Comparison of ENCODE assay signal across 9 mouse cellular contexts in the genomic region with DNA sequence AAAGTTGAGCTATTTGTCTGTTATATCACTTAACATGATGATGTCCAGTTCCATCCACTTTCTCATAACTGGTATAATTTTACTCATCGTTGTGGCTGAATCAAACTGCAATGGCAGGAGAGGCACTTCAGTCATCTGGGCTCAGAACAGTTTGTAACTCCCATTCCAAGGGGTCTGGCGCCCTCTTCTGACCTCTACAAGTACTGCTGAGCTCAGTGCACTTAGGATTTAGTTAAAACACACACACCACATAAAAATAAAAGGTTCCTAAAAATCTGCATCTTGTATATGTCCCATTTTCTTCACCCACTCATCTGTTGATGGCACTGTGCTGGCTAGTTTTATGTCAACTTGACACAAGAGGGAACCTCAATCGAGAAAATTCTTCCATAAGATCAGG. TPM values are rescaled to one million over a fixed set of nuclear protein-coding genes. Genes with fewer than 3 reads are reported as not detected.
DNase-seq lines count a peak whose midpoint lies in the region; ATAC-seq and TF ChIP-seq lines count a peak whose summit lies in the region.
"Had no signal": no experiment of that assay in that cellular context is flagged by ENCODE, and none has a peak within 500 bp of the region (broad histone marks: within the 10 kb centered on the region; RNA-seq: fewer than 3 reads in every experiment).

No protein-coding gene starts in this region.

- 23% methylated on average over 3 of the region's 3 CpGs for WGBS in heart, postnatal 0 days
- 35% methylated on average over 3 of the region's 3 CpGs for WGBS in midbrain, embryonic 12.5 days

- TF ChIP-seq CTCF in heart, postnatal 0 days (IDR thresholded peaks at IDR 0.05; ENCODE audit: low read depth): peak; percentile 92
- peak; percentile 89 for TF ChIP-seq CTCF in left cerebral cortex, adult 2 months (IDR thresholded peaks at IDR 0.05)

- H3K27me3 ChIP-seq in heart, postnatal 0 days (ENCODE audit: control insufficient read depth, insufficient read depth, low read length): no peaks in the 10 kb centered on the region
- no peaks in the 10 kb centered on the region for H3K27me3 ChIP-seq in midbrain, embryonic 12.5 days

- in situ Hi-C loops in ES-E14 (cut with MboI; ENCODE audit: low sequenced_read_pairs in 2 of 2, unreplicated experiment in 2 of 2): no loop called here

- ATAC-seq in heart, postnatal 0 days (ENCODE audit: insufficient read depth, low read depth): no peak
- ATAC-seq in midbrain, embryonic 12.5 days (ENCODE audit: low FRiP score, low read depth): no peak
- no peak for ATAC-seq in erythroid progenitor cell, adult 5-6 weeks (replicated peaks; ENCODE audit: low FRiP score, poor library complexity, severe bottlenecking)

- H3K9me3 ChIP-seq in ES-E14 (ENCODE audit: control insufficient read depth, insufficient read depth, low read depth, low read length): no peaks in the 10 kb centered on the region
- H3K9me3 ChIP-seq in heart, postnatal 0 days (replicated peaks; ENCODE audit: control insufficient read depth, low read length): no peaks in the 10 kb centered on the region
- no peaks in the 10 kb centered on the region for H3K9me3 ChIP-seq in midbrain, embryonic 12.5 days

- H3K4me3 ChIP-seq in ES-E14 (ENCODE audit: insufficient read depth in 1 of 2, low read depth in 1 of 2, low read length in 2 of 2, poor library complexity in 1 of 2, severe bottlenecking in 1 of 2): peak overlapping the region in 1 of 2 experiments; percentile 22; a peak in 1 of 4 replicates
- H3K4me3 ChIP-seq in heart, postnatal 0 days (ENCODE audit: low read depth, low read length): no peak overlapping the region
- H3K4me3 ChIP-seq in left cerebral cortex, adult 2 months: no peak overlapping the region
- H3K4me3 ChIP-seq in midbrain, embryonic 12.5 days: no peak overlapping the region
- H3K4me3 ChIP-seq: myocyte had no signal

- H3K36me3 ChIP-seq in ES-E14 (ENCODE audit: control insufficient read depth, insufficient read depth, low read length, poor library complexity, severe bottlenecking): peaks cover 28% of the 10 kb centered on the region
- H3K36me3 ChIP-seq in heart, postnatal 0 days (replicated peaks; ENCODE audit: control insufficient read depth, insufficient read depth, low read length): peaks cover 16% of the 10 kb centered on the region
- peaks cover 31% of the 10 kb centered on the region for H3K36me3 ChIP-seq in midbrain, embryonic 12.5 days

- H3K4me2 ChIP-seq in heart, postnatal 0 days (ENCODE audit: low read depth, low read length): no peak overlapping the region
- peak overlapping the region; percentile 88; the same call in 1 of the 2 replicates for H3K4me2 ChIP-seq in midbrain, embryonic 12.5 days (replicated peaks)

- peak; percentile 83 for DNase-seq in ES-E14 (ENCODE audit: low read depth, low spot score)
- DNase-seq in adrenal gland, adult 18-20 months (ENCODE audit: low spot score in 2 of 2): peak; percentile 80 to 87
- peak; percentile 82 for DNase-seq in embryo, embryonic 11 days
- peak; percentile 70 for DNase-seq in heart, postnatal 0 days (ENCODE audit: low spot score)
- DNase-seq in left cerebral cortex, adult 2 months (ENCODE audit: extremely low spot score in 1 of 2, low spot score in 2 of 2): peak; percentile 70 to 75
- peak; percentile 74 for DNase-seq in skeletal muscle tissue, adult 2 months (ENCODE audit: low read depth, low spot score)

- no peak for TF ChIP-seq EP300 in heart, postnatal 0 days (IDR thresholded peaks at IDR 0.05; ENCODE audit: low read depth)

- no peak overlapping the region for H3K9ac ChIP-seq in ES-E14 (ENCODE audit: insufficient read depth, low read depth, low read length, poor library complexity, severe bottlenecking)
- H3K9ac ChIP-seq in heart, postnatal 0 days (replicated peaks; ENCODE audit: low read depth, low read length): no peak overlapping the region
- H3K9ac ChIP-seq in midbrain, embryonic 12.5 days (replicated peaks): no peak overlapping the region

- H3K27ac ChIP-seq in ES-E14 (ENCODE audit: insufficient read depth, low read depth, low read length, poor library complexity, severe bottlenecking): no peak overlapping the region; the same call in 1 of the 2 replicates
- H3K27ac ChIP-seq in heart, postnatal 0 days (ENCODE audit: low read depth): no peak overlapping the region
- no peak overlapping the region for H3K27ac ChIP-seq in left cerebral cortex, adult 2 months
- H3K27ac ChIP-seq in midbrain, embryonic 12.5 days (replicated peaks): no peak overlapping the region

- H3K4me1 ChIP-seq in ES-E14 (ENCODE audit: control insufficient read depth in 2 of 2, insufficient read depth in 2 of 2, low read length in 2 of 2, poor library complexity in 1 of 2): peaks cover 0 to 11% of the 10 kb centered on the region in 2 experiments; a peak in 2 of 4 replicates
- peaks cover 14% of the 10 kb centered on the region; the same call in 1 of the 2 replicates for H3K4me1 ChIP-seq in heart, postnatal 0 days (ENCODE audit: control insufficient read depth, insufficient read depth)
- H3K4me1 ChIP-seq in midbrain, embryonic 12.5 days: peaks cover 25% of the 10 kb centered on the region

- intact Hi-C loops in left cerebral cortex, adult 2 months (cut with DNase I): no loop called here

TF ChIP-seq in ES-E14, 5 proteins besides CTCF, POLR2A, EP300 and RAD21:
- TF ChIP-seq ZC3H11A (IDR thresholded peaks at IDR 0.05; ENCODE audit: borderline replicate concordance, low read depth, low read length) (peak; percentile 65; the same call in 1 of the 2 replicates), MAFK (IDR thresholded peaks at IDR 0.05; ENCODE audit: insufficient read depth, low read depth, low read length) (peak; percentile 39; the same call in 1 of the 2 replicates), ZNF384 (IDR thresholded peaks at IDR 0.05; ENCODE audit: low read depth, low read length) (0 out of 2 replicates have a peak, but pooled peaks have one; percentile 27), HCFC1 (IDR thresholded peaks at IDR 0.05; ENCODE audit: borderline replicate concordance, insufficient read depth, low read length) (peak; percentile 40; the same call in 1 of the 2 replicates), CHD2 (IDR thresholded peaks at IDR 0.05; ENCODE audit: low read depth, low read length) (no peak)

RNA-seq across cellular contexts. Expression of gene Bola2, which starts 1.9 kb away (rescaled TPM):
- 187 and 246 TPM in 2 replicates for total RNA-seq in ES-E14 (2012; rRNA removed)
- 100 to 1,000 TPM in 1 of 2 experiments, 10 to 100 TPM in 1; 98.7 to 105 TPM for total RNA-seq in adrenal gland, adult 18-20 months (2021)
- 29.3 and 36.5 TPM in 2 replicates for total RNA-seq in heart, postnatal 0 days (2014; rRNA removed; ENCODE audit: low replicate concordance)
- 89.0 and 93.7 TPM in 2 replicates for polyA plus RNA-seq in heart, postnatal 0 days (2015; fragmentation: Nextera tagmentation; extraction: Ambion mirVana)
- 100 to 1,000 TPM; 100 to 106 TPM for total RNA-seq in left cerebral cortex, adult 2 months (2021)
- polyA plus RNA-seq in midbrain, embryonic 12.5 days (2016; fragmentation: Nextera tagmentation; extraction: Ambion mirVana): 151 TPM in 2 replicates
- 9.2 and 21.3 TPM in 2 replicates for total RNA-seq in erythroid progenitor cell, adult 5-6 weeks (2015; ENCODE audit: low replicate concordance)
- 5.1 and 46.8 TPM in 2 replicates for total RNA-seq in erythroid progenitor cell, adult 5-6 weeks (2017; ENCODE audit: low replicate concordance)

RNA-seq across cellular contexts. Expression of gene Slx1b, which starts 2.3 kb away (rescaled TPM):
- 22.3 and 27.7 TPM in 2 replicates for total RNA-seq in ES-E14 (2012; rRNA removed)
- 10 to 100 TPM in 1 of 2 experiments, 1 to 10 TPM in 1; 9.9 to 11.1 TPM for total RNA-seq in adrenal gland, adult 18-20 months (2021)
- total RNA-seq in heart, postnatal 0 days (2014; rRNA removed; ENCODE audit: low replicate concordance): 6.2 and 12.6 TPM in 2 replicates
- polyA plus RNA-seq in heart, postnatal 0 days (2015; fragmentation: Nextera tagmentation; extraction: Ambion mirVana): 4.9 and 6.3 TPM in 2 replicates
- total RNA-seq in left cerebral cortex, adult 2 months (2021): 10 to 100 TPM; 17.9 to 21.1 TPM
- 16.6 and 19.1 TPM in 2 replicates for polyA plus RNA-seq in midbrain, embryonic 12.5 days (2016; fragmentation: Nextera tagmentation; extraction: Ambion mirVana)
- total RNA-seq in erythroid progenitor cell, adult 5-6 weeks (2015; ENCODE audit: low replicate concordance): 0.84 and 1.4 TPM in 2 replicates
- total RNA-seq in erythroid progenitor cell, adult 5-6 weeks (2017; ENCODE audit: low replicate concordance): 1.9 and 3.2 TPM in 2 replicates

RNA-seq across cellular contexts. Expression of gene Coro1a, which starts 14.3 kb away (rescaled TPM):
- 4.1 and 10.3 TPM in 2 replicates for total RNA-seq in ES-E14 (2012; rRNA removed)
- 10 to 100 TPM; 19.0 to 21.7 TPM for total RNA-seq in adrenal gland, adult 18-20 months (2021)
- total RNA-seq in heart, postnatal 0 days (2014; rRNA removed; ENCODE audit: low replicate concordance): 14.8 and 25.3 TPM in 2 replicates
- 8.4 and 8.5 TPM in 2 replicates for polyA plus RNA-seq in heart, postnatal 0 days (2015; fragmentation: Nextera tagmentation; extraction: Ambion mirVana)
- total RNA-seq in left cerebral cortex, adult 2 months (2021): 100 to 1,000 TPM; 164 to 185 TPM
- 60.8 and 65.9 TPM in 2 replicates for polyA plus RNA-seq in midbrain, embryonic 12.5 days (2016; fragmentation: Nextera tagmentation; extraction: Ambion mirVana)
- total RNA-seq in erythroid progenitor cell, adult 5-6 weeks (2015; ENCODE audit: low replicate concordance): 103 and 171 TPM in 2 replicates
- 101 and 106 TPM in 2 replicates for total RNA-seq in erythroid progenitor cell, adult 5-6 weeks (2017; ENCODE audit: low replicate concordance)

RNA-seq across cellular contexts. Expression of gene Sult1a1, which starts 17.0 kb away (rescaled TPM):
- total RNA-seq in ES-E14 (2012; rRNA removed): 0.22 TPM in 1 of 2 replicates, not detected in the other
- total RNA-seq in adrenal gland, adult 18-20 months (2021): 10 to 100 TPM; 48.0 to 52.5 TPM
- 64.2 and 78.2 TPM in 2 replicates for total RNA-seq in heart, postnatal 0 days (2014; rRNA removed; ENCODE audit: low replicate concordance)
- 24.8 and 30.4 TPM in 2 replicates for polyA plus RNA-seq in heart, postnatal 0 days (2015; fragmentation: Nextera tagmentation; extraction: Ambion mirVana)
- 10 to 100 TPM; 10.8 to 13.6 TPM for total RNA-seq in left cerebral cortex, adult 2 months (2021)
- polyA plus RNA-seq in midbrain, embryonic 12.5 days (2016; fragmentation: Nextera tagmentation; extraction: Ambion mirVana): 0.45 and 1.1 TPM in 2 replicates
- total RNA-seq in erythroid progenitor cell, adult 5-6 weeks (2015; ENCODE audit: low replicate concordance): 4.0 TPM in 1 of 2 replicates, not detected in the other
- total RNA-seq in erythroid progenitor cell, adult 5-6 weeks (2017; ENCODE audit: low replicate concordance): 6.4 TPM in 1 of 2 replicates, not detected in the other
- polyA plus RNA-seq: myocyte had no signal

RNA-seq across cellular contexts. Expression of gene Sgf29, which starts 44.1 kb away (rescaled TPM):
- 35.8 and 55.3 TPM in 2 replicates for total RNA-seq in ES-E14 (2012; rRNA removed)
- total RNA-seq in adrenal gland, adult 18-20 months (2021): 10 to 100 TPM; 39.6 to 50.1 TPM
- 15.9 and 20.7 TPM in 2 replicates for total RNA-seq in heart, postnatal 0 days (2014; rRNA removed; ENCODE audit: low replicate concordance)
- 21.9 and 25.3 TPM in 2 replicates for polyA plus RNA-seq in heart, postnatal 0 days (2015; fragmentation: Nextera tagmentation; extraction: Ambion mirVana)
- 10 to 100 TPM; 30.2 to 33.5 TPM for total RNA-seq in left cerebral cortex, adult 2 months (2021)
- polyA plus RNA-seq in midbrain, embryonic 12.5 days (2016; fragmentation: Nextera tagmentation; extraction: Ambion mirVana): 44.1 and 46.4 TPM in 2 replicates
- total RNA-seq in erythroid progenitor cell, adult 5-6 weeks (2015; ENCODE audit: low replicate concordance): 36.8 and 54.1 TPM in 2 replicates
- total RNA-seq in erythroid progenitor cell, adult 5-6 weeks (2017; ENCODE audit: low replicate concordance): 0.83 and 10.9 TPM in 2 replicates
